ENCODE assay signal across 8 mouse cellular contexts in the genomic region with DNA sequence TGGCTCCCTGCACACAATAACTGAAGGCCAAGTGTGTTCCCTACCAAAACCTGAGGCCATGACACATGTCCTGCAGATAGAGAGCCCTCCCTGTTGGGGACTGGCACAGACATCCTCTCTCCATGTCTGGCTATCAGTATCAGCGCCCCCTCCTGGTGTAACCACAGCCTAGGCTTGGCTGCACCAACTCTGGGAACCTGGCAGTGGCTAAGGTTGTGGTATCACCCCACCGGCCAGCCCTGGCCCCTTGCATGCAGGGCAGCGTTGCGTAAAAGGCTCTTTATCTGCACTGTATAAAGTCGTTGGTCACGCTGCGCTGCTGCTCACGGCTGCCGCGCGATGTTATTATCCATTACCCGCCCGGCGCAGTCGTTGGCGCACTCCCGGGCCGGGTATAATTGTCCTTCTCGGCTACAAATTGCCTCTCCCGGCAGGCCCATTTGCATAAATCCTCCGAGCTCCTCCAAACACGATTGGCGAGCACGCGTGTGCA. TPM values are rescaled to one million over a fixed set of nuclear protein-coding genes. Genes with fewer than 3 reads are reported as not detected.
DNase-seq lines count a peak whose midpoint lies in the region; ATAC-seq and TF ChIP-seq lines count a peak whose summit lies in the region.

No protein-coding gene starts in this region.

- no peak overlapping the region for H3K27ac ChIP-seq in CH12.LX (ENCODE audit: insufficient read depth, low read depth)
- peak overlapping the region; percentile 78 for H3K27ac ChIP-seq in forebrain, embryonic 15.5 days (replicated peaks)
- peak overlapping the region; percentile 11; the same call in 1 of the 2 replicates for H3K27ac ChIP-seq in kidney, embryonic 14.5 days (ENCODE audit: low read depth, low read length)
- H3K27ac ChIP-seq in small intestine, adult 2 months (ENCODE audit: insufficient read depth, low read depth, low read length): no peak overlapping the region

- H3K4me1 ChIP-seq in CH12.LX (ENCODE audit: control insufficient read depth in 1 of 2, insufficient read depth in 2 of 2): peaks cover 2 to 5% of the 10 kb centered on the region in 2 experiments; a peak in 1 of 4 replicates
- H3K4me1 ChIP-seq in forebrain, embryonic 15.5 days: peaks cover 25% of the 10 kb centered on the region
- H3K4me1 ChIP-seq in kidney, embryonic 14.5 days (ENCODE audit: control insufficient read depth, insufficient read depth, low read length): peaks cover 16% of the 10 kb centered on the region
- H3K4me1 ChIP-seq in small intestine, adult 2 months (ENCODE audit: control insufficient read depth, insufficient read depth, insufficient read length, low read length): no peaks in the 10 kb centered on the region

- TF ChIP-seq CTCF in CH12.LX (conservative IDR thresholded peaks at IDR 0.05 in 1 of 2, IDR thresholded peaks at IDR 0.05 in 1 of 2; ENCODE audit: low read depth in 2 of 2, low read length in 2 of 2): peak; percentile 20 to 54; a peak in 3 of 4 replicates
- peak; percentile 43; the same call in 1 of the 2 replicates for TF ChIP-seq CTCF in small intestine, adult 2 months (IDR thresholded peaks at IDR 0.05; ENCODE audit: extremely low read depth, insufficient read length, insufficient replicate concordance, low read depth, low read length)

- WGBS in forebrain, embryonic 15.5 days: 16% methylated on average over 25 of the region's 25 CpGs
- 43% methylated on average over 25 of the region's 25 CpGs for WGBS in kidney, embryonic 14.5 days
- WGBS in small intestine, adult 2 months: 88% methylated on average over 25 of the region's 25 CpGs

- H3K9me3 ChIP-seq in CH12.LX (replicated peaks; ENCODE audit: low read length): no peaks in the 10 kb centered on the region
- no peaks in the 10 kb centered on the region for H3K9me3 ChIP-seq in forebrain, embryonic 15.5 days
- H3K9me3 ChIP-seq in kidney, embryonic 14.5 days (ENCODE audit: control insufficient read depth, low read length): no peaks in the 10 kb centered on the region

- no peaks in the 10 kb centered on the region for H3K36me3 ChIP-seq in CH12.LX (replicated peaks in 1 of 2; ENCODE audit: control insufficient read depth in 1 of 2, insufficient read depth in 1 of 2, low read length in 1 of 2)
- peaks cover 70% of the 10 kb centered on the region for H3K36me3 ChIP-seq in forebrain, embryonic 15.5 days
- peaks cover 92% of the 10 kb centered on the region for H3K36me3 ChIP-seq in kidney, embryonic 14.5 days (ENCODE audit: control insufficient read depth, insufficient read depth, low read length)
- H3K36me3 ChIP-seq in small intestine, adult 2 months (ENCODE audit: control insufficient read depth, insufficient read depth, low read length): peaks cover 30% of the 10 kb centered on the region

- in situ Hi-C loops in CH12.LX (cut with MboI; ENCODE audit: low pct_ligation_motif_present, low pct_unique_long_range_greater_than_20kb, low sequenced_read_pairs): no loop called here

- dilution Hi-C loops in CH12.LX (cut with MboI; ENCODE audit: extremely low pct_ligation_motif_present, extremely low pct_unique_long_range_greater_than_20kb, low sequenced_read_pairs): no loop called here

- TF ChIP-seq RAD21 in CH12.LX (IDR thresholded peaks at IDR 0.05; ENCODE audit: low read depth, low read length): no peak

- no peak for TF ChIP-seq POLR2A in CH12.LX (IDR thresholded peaks at IDR 0.05; ENCODE audit: low read depth, low read length)
- TF ChIP-seq POLR2A in small intestine, adult 2 months (IDR thresholded peaks at IDR 0.05; ENCODE audit: low read depth, low read length): no peak

- no peak overlapping the region for H3K9ac ChIP-seq in CH12.LX (ENCODE audit: insufficient read depth, low read depth)
- H3K9ac ChIP-seq in forebrain, embryonic 15.5 days (replicated peaks): 0 out of 2 replicates have a peak overlapping the region, but pooled peaks have one; percentile 10
- 0 out of 2 replicates have a peak overlapping the region, but pooled peaks have one; percentile 28 for H3K9ac ChIP-seq in kidney, embryonic 14.5 days (ENCODE audit: low read depth, low read length)

- no peak overlapping the region for H3K4me2 ChIP-seq in CH12.LX (ENCODE audit: insufficient read depth, low read depth, poor library complexity, severe bottlenecking)
- peak overlapping the region; percentile 16; the same call in 1 of the 2 replicates for H3K4me2 ChIP-seq in forebrain, embryonic 15.5 days (replicated peaks)
- H3K4me2 ChIP-seq in kidney, embryonic 14.5 days (replicated peaks; ENCODE audit: low read depth, low read length): no peak overlapping the region

- H3K79me2 ChIP-seq in CH12.LX (replicated peaks; ENCODE audit: control insufficient read depth, extremely low read depth, insufficient read depth, poor library complexity, severe bottlenecking): no peaks in the 10 kb centered on the region

- H3K4me3 ChIP-seq in CH12.LX (replicated peaks in 1 of 3; ENCODE audit: low read depth in 2 of 3, low read length in 2 of 3, poor library complexity in 1 of 3): no peak overlapping the region
- H3K4me3 ChIP-seq in forebrain, embryonic 15.5 days: no peak overlapping the region
- H3K4me3 ChIP-seq in kidney, embryonic 14.5 days (ENCODE audit: low read length): no peak overlapping the region
- H3K4me3 ChIP-seq in small intestine, adult 2 months (ENCODE audit: low read depth, low read length): no peak overlapping the region

- no peak for TF ChIP-seq EP300 in CH12.LX (IDR thresholded peaks at IDR 0.05; ENCODE audit: low read length)

- peak; percentile 73 for ATAC-seq in forebrain, embryonic 15.5 days (replicated peaks)
- peak; percentile 36 for ATAC-seq in kidney, embryonic 14.5 days (ENCODE audit: low FRiP score, low TSS enrichment)

- peaks cover 100% of the 10 kb centered on the region for H3K27me3 ChIP-seq in CH12.LX (replicated peaks)
- no peaks in the 10 kb centered on the region for H3K27me3 ChIP-seq in forebrain, embryonic 15.5 days
- no peaks in the 10 kb centered on the region for H3K27me3 ChIP-seq in kidney, embryonic 14.5 days (ENCODE audit: control insufficient read depth, insufficient read depth, low read length)
- no peaks in the 10 kb centered on the region for H3K27me3 ChIP-seq in small intestine, adult 2 months (ENCODE audit: control insufficient read depth, insufficient read depth, low read length)

- DNase-seq in 3T3-L1 (ENCODE audit: low read depth, low spot score) (peak; percentile 63), CH12.LX (ENCODE audit: extremely low read depth) (peak; percentile 27)
- peak; percentile 78 for DNase-seq in cerebellum, adult 11-12 months
- peak; percentile 66 for DNase-seq in lung, postnatal 25 days (ENCODE audit: low spot score)
- no peak for DNase-seq in Muller cell, postnatal 12 days (ENCODE audit: inconsistent ontology term)

TF ChIP-seq in CH12.LX, 34 proteins besides CTCF, POLR2A, EP300 and RAD21:
- TF ChIP-seq MAX (IDR thresholded peaks at IDR 0.05; ENCODE audit: low read length) (no peak), SMC3 (IDR thresholded peaks at IDR 0.05; ENCODE audit: low read depth, low read length) (peak; percentile 27)

RNA-seq across cellular contexts. Expression of gene Bahcc1, which starts 47.6 kb away (rescaled TPM):
- 0.04 TPM in 2 replicates for total RNA-seq in CH12.LX (2012; rRNA removed)
- not detected in 2 replicates for total RNA-seq in CH12.LX (2014; rRNA removed)
- polyA plus RNA-seq in CH12.LX (2012; ENCODE audit: insufficient read length, low read depth): not detected in 2 replicates
- 15.4 and 16.1 TPM in 2 replicates for polyA plus RNA-seq in forebrain, embryonic 15.5 days (2015; fragmentation: Nextera tagmentation; extraction: Ambion mirVana)
- 20.3 and 27.2 TPM in 2 replicates for polyA plus RNA-seq in kidney, embryonic 14.5 days (2014; fragmentation: Nextera tagmentation; extraction: Ambion mirVana)
- polyA plus RNA-seq in small intestine, adult 2 months (2012; rRNA removed): 7.0 and 15.4 TPM in 2 replicates

Comparison
In these comparisons a context has a peak if more than half of its experiments do, and no peak if none do; other contexts are left out.
1. H3K27ac ChIP-seq: peak in forebrain, embryonic 15.5 days (single experiment) and kidney, embryonic 14.5 days (single experiment); none in CH12.LX (single experiment) and small intestine, adult 2 months (single experiment).